Mouse (Mus musculus): Measurements from ENCODE around the gene Pigv. TPM values are rescaled to one million over a fixed set of nuclear protein-coding genes. Genes with fewer than 3 reads are reported as not detected.

Gene Pigv
- polyA plus RNA-seq, 1 experiment from 2014 or later: 8.4 TPM

GRCm38 (mm10) chr4:133677266-133677665 is 4.8 kb upstream of the Pigv start:
- Histone ChIP-seq H3K27ac (replicated peaks; ENCODE audit: low read depth, low read length) (no peak overlapping the region), H3K36me3 (ENCODE audit: control insufficient read depth, insufficient read depth, low read length) (peaks cover 38% of the 10 kb centered on the region), H3K4me3 (ENCODE audit: low read depth, low read length) (no peak overlapping the region), H3K9ac (ENCODE audit: low read depth, low read length) (no peak overlapping the region), H3K4me1 (ENCODE audit: control insufficient read depth, insufficient read depth, low read length) (peaks cover 25% of the 10 kb centered on the region), H3K4me2 (ENCODE audit: low read depth, low read length) (no peak overlapping the region), H3K27me3 (replicated peaks; ENCODE audit: control insufficient read depth, insufficient read depth, low read length) (no peaks in the 10 kb centered on the region), H3K9me3 (ENCODE audit: control insufficient read depth, low read length) (no peaks in the 10 kb centered on the region)
- no peak for ATAC-seq (ENCODE audit: low read depth)
- 86% methylated on average over 7 of the region's 7 CpGs for WGBS
- no peak for DNase-seq (ENCODE audit: low spot score)

DNA sequence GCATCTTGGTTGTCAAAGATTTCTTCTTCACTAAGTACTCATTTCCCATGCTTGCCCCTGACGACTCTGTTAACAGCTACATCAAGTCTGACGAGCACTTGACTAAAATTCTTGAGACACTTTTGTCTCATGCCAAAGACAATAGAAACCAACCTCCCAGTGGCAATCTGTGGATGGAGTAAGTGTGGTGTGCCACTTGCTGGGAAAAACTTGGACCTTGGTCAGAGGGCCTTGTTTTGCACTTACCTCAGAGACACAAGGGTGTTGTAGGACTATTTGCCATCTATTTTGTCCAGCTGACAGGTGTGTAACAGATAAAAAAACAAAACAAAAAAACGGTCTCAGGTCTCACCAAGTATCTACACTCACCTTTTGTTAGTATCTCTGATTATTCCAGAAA is 3.7 kb upstream of the Pigv start:
- WGBS: 34% methylated on average over 3 of the region's 3 CpGs
- ATAC-seq (ENCODE audit: low read depth) (no peak), DNase-seq (ENCODE audit: low spot score) (no peak)
- peak overlapping the region; percentile 55; the same call in 1 of the 2 replicates for H3K27ac ChIP-seq (replicated peaks; ENCODE audit: low read depth, low read length)
- no peaks in the 10 kb centered on the region for H3K9me3 ChIP-seq (ENCODE audit: control insufficient read depth, low read length)
- peaks cover 25% of the 10 kb centered on the region for H3K4me1 ChIP-seq (ENCODE audit: control insufficient read depth, insufficient read depth, low read length)
- H3K4me2 ChIP-seq (ENCODE audit: low read depth, low read length): no peak overlapping the region
- H3K9ac ChIP-seq (ENCODE audit: low read depth, low read length): no peak overlapping the region
- peaks cover 27% of the 10 kb centered on the region for H3K36me3 ChIP-seq (ENCODE audit: control insufficient read depth, insufficient read depth, low read length)
- H3K4me3 ChIP-seq (ENCODE audit: low read depth, low read length): no peak overlapping the region
- no peaks in the 10 kb centered on the region for H3K27me3 ChIP-seq (replicated peaks; ENCODE audit: control insufficient read depth, insufficient read depth, low read length)

DNA sequence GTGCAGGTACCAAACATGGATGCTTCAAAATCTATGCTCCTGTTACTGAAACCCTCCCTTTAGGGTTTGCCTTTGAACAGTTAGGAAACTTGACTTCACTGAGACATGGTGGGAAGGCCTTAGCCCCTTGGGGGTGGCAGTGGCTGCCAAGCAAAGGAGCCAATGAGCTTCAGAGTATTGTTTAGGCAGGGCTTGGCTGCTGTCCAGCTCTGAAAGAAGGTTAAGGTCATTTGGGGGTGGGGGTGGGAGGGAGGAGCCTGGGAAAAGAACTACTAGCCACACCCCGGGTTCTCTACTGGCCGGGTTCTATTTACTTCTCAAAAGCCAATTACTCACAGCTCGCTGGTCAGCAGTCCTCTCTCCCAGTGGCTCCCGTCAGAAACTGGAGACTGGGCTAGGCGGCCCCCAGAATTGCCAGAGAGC is 3.2 kb upstream of the Pigv start:
- Histone ChIP-seq H3K9me3 (ENCODE audit: control insufficient read depth, low read length) (no peaks in the 10 kb centered on the region), H3K27ac (replicated peaks; ENCODE audit: low read depth, low read length) (peak overlapping the region; percentile 55; the same call in 1 of the 2 replicates), H3K9ac (ENCODE audit: low read depth, low read length) (no peak overlapping the region), H3K36me3 (ENCODE audit: control insufficient read depth, insufficient read depth, low read length) (peaks cover 21% of the 10 kb centered on the region), H3K27me3 (replicated peaks; ENCODE audit: control insufficient read depth, insufficient read depth, low read length) (no peaks in the 10 kb centered on the region), H3K4me3 (ENCODE audit: low read depth, low read length) (no peak overlapping the region), H3K4me1 (ENCODE audit: control insufficient read depth, insufficient read depth, low read length) (peaks cover 30% of the 10 kb centered on the region), H3K4me2 (ENCODE audit: low read depth, low read length) (no peak overlapping the region)
- ATAC-seq (ENCODE audit: low read depth) (peak; percentile 10; the same call in 1 of the 2 replicates), DNase-seq (ENCODE audit: low spot score) (peak; percentile 88)
- 7% methylated on average over 5 of the region's 5 CpGs for WGBS

DNA sequence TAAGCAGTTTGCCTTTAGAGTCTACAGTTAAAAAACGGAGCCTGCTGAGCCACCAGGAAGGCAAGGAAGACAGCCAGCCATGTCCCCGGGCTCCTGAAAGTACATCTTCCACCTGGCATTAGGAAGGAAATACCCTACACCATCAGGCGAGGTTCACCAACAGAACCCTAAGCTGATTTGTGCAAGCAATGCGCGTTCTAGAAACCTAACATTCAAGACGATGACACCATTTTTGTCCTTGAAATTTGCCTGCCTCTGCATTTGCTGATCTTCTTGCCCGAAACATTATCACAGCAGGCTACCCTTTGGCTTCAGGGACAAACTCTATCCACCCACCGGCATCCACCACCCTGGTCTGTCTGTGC is 1.9 kb upstream of the Pigv start:
- peak overlapping the region; percentile 93 for H3K4me2 ChIP-seq (ENCODE audit: low read depth, low read length)
- H3K9me3 ChIP-seq (ENCODE audit: control insufficient read depth, low read length): no peaks in the 10 kb centered on the region
- WGBS: 67% methylated on average over 8 of the region's 8 CpGs
- H3K27ac ChIP-seq (replicated peaks; ENCODE audit: low read depth, low read length): peak overlapping the region; percentile 99
- 0 out of 2 replicates have a peak overlapping the region, but pooled peaks have one; percentile 5 for H3K4me3 ChIP-seq (ENCODE audit: low read depth, low read length)
- no peak for DNase-seq (ENCODE audit: low spot score)
- ATAC-seq (ENCODE audit: low read depth): no peak
- H3K9ac ChIP-seq (ENCODE audit: low read depth, low read length): 0 out of 2 replicates have a peak overlapping the region, but pooled peaks have one; percentile 45
- peaks cover 37% of the 10 kb centered on the region for H3K4me1 ChIP-seq (ENCODE audit: control insufficient read depth, insufficient read depth, low read length)
- peaks cover 8% of the 10 kb centered on the region; the same call in 1 of the 2 replicates for H3K36me3 ChIP-seq (ENCODE audit: control insufficient read depth, insufficient read depth, low read length)
- H3K27me3 ChIP-seq (replicated peaks; ENCODE audit: control insufficient read depth, insufficient read depth, low read length): no peaks in the 10 kb centered on the region

DNA sequence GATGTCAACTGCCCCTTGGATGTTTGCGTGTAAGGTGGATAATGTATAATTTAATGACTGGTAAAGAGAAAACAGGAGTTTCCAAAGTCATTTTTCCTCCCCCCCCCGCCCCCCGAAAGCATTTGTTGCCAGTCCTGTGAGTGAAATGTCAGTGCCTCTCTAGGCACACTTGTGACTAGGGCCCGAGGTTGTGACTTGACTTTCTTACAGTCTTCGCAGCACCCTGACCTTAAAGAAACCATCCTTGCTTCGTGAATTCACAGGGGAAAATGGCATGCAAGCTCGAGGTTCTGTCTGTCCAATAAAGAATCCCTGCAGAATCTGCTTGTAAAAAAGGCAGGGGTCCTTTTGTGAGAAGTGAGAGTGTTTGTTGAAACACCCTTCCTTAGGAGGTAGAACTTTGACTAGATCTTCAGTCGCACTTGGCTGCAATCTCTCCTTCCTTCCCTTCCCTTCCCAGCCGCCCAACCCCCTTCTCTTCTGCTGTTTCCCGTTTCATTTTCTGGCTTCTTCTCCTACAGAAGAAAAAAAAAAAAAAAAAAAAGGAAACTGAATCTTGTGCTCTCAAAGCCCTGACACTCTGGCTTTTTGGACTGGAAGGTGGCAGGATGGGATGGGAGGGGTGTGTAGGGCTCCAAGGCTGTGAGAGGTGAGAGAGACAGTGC is 1.4 kb upstream of the Pigv start:
- ATAC-seq (ENCODE audit: low read depth): no peak
- no peaks in the 10 kb centered on the region for H3K27me3 ChIP-seq (replicated peaks; ENCODE audit: control insufficient read depth, insufficient read depth, low read length)
- peak overlapping the region; percentile 83; the same call in 1 of the 2 replicates for H3K4me3 ChIP-seq (ENCODE audit: low read depth, low read length)
- no peaks in the 10 kb centered on the region for H3K9me3 ChIP-seq (ENCODE audit: control insufficient read depth, low read length)
- 31% methylated on average over 10 of the region's 10 CpGs for WGBS
- peak overlapping the region; percentile 93 for H3K4me2 ChIP-seq (ENCODE audit: low read depth, low read length)
- DNase-seq (ENCODE audit: low spot score): no peak
- H3K36me3 ChIP-seq (ENCODE audit: control insufficient read depth, insufficient read depth, low read length): peaks cover 5% of the 10 kb centered on the region; the same call in 1 of the 2 replicates
- H3K9ac ChIP-seq (ENCODE audit: low read depth, low read length): peak overlapping the region; percentile 45; the same call in 1 of the 2 replicates
- peaks cover 37% of the 10 kb centered on the region for H3K4me1 ChIP-seq (ENCODE audit: control insufficient read depth, insufficient read depth, low read length)
- H3K27ac ChIP-seq (replicated peaks; ENCODE audit: low read depth, low read length): peak overlapping the region; percentile 99

DNA sequence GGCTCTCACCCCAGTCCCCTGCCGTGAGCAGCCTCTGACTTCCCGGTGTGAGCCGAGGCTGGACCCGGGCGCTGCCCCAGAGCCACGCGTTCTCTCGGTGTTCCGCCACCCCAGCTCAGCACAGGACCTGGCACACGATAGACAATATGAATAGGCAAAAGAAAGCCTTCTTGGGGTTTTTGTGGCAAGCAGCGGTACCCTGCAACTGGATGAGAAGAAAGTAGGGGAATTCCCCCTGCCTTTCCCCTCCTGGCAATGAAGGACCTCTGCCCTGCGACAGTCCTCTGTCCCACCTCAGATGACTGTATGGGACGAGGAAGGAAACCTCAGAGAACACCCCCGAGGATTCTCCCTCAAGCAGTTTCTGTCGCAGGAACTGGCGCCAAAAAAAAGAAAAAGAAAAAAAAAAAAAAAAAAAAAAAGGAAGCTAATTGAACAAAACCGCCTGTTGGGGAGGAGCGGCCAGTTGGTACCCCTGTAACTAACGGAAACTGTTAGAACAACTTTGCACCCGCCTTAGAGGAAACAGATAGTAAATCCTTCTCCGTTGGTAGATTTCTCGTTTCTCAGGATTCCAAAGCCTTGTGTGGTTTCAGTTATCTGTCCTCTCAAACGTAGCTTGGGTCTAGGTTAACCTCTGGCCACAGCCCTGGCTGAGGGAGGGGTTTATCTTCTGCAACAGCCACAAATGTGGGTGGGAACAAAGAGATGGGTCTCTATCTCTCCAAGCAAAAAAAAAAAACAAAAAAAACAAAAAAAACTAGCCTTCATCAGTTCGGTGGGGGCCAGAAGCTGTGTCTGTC is 599 bp upstream of the Pigv start:
- Histone ChIP-seq H3K27me3 (replicated peaks; ENCODE audit: control insufficient read depth, insufficient read depth, low read length) (no peaks in the 10 kb centered on the region), H3K27ac (replicated peaks; ENCODE audit: low read depth, low read length) (peak overlapping the region; percentile 99), H3K4me1 (ENCODE audit: control insufficient read depth, insufficient read depth, low read length) (peaks cover 37% of the 10 kb centered on the region), H3K9ac (ENCODE audit: low read depth, low read length) (peak overlapping the region; percentile 89), H3K36me3 (ENCODE audit: control insufficient read depth, insufficient read depth, low read length) (no peaks in the 10 kb centered on the region), H3K4me2 (ENCODE audit: low read depth, low read length) (peak overlapping the region; percentile 93), H3K9me3 (ENCODE audit: control insufficient read depth, low read length) (no peaks in the 10 kb centered on the region), H3K4me3 (ENCODE audit: low read depth, low read length) (peak overlapping the region; percentile 83)
- DNase-seq (ENCODE audit: low spot score) (peak; percentile 67), ATAC-seq (ENCODE audit: low read depth) (no peak)
- under 1% methylated on average over 18 of the region's 24 CpGs for WGBS

DNA sequence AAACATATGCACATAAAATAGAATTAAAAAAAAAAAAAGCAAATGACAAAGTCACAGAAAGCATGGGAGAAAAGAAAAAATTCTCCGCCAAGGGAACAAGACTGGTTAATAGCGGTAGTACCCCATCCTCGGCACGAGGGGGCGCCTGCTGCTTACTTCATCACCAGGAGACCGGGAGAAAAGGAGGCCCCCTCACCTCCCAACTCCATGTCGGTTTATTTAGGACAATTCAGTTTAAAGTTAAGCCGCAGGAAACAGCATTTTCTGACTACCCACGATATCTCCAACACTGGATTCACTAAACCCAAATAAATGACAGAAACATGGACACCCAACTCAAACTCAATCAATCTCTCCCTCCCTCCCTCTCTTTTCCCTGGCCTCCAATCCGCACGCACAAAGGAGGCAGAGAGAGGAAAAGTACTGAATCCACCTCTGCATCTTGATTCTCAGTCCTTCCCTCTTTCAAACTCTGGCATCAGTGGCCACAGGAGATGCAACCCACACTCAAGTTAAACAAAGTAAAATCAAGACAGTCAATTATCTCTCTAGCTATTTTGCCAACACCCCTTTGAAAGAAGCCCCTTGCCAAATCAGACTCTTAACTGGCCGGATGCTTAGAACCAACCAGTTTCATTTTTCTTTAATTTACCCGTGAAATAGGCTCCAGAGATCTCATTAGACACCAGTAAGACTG is 1.1 kb downstream of the Pigv start:
- H3K9ac ChIP-seq (ENCODE audit: low read depth, low read length): peak overlapping the region; percentile 89
- DNase-seq (ENCODE audit: low spot score): peak; percentile 93

DNA sequence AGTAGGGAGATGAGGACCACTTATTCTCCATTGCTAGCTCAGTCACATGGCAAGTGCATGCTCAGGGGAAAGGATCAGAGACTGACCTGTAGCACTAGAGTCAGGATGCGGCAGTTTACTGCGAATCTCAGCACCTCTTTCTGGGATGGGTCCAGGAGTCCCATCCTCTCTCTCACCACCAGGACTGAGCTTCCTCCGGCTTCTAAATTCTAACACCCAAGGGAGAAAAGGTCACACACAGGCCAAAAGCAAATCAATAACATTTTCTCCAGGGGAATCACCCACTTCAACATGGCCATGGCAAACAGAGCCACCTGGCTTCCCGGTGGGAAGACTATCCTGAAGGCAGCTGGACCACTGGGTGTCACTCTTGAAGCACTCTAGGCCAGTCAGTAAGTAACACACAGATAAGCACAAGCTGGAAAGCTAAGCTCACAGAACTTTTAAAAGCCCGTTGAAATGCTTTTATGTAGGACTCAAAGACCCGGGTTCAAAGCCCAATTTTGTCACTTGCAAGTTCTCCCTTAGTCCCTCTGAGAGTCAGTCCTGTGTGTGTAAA is 2.7 kb downstream of the Pigv start:
- Histone ChIP-seq H3K27ac (replicated peaks; ENCODE audit: low read depth, low read length) (no peak overlapping the region), H3K4me3 (ENCODE audit: low read depth, low read length) (no peak overlapping the region), H3K4me2 (ENCODE audit: low read depth, low read length) (0 out of 2 replicates have a peak overlapping the region, but pooled peaks have one; percentile 93), H3K36me3 (ENCODE audit: control insufficient read depth, insufficient read depth, low read length) (peaks cover 13% of the 10 kb centered on the region; the same call in 1 of the 2 replicates), H3K27me3 (replicated peaks; ENCODE audit: control insufficient read depth, insufficient read depth, low read length) (no peaks in the 10 kb centered on the region), H3K9me3 (ENCODE audit: control insufficient read depth, low read length) (no peaks in the 10 kb centered on the region), H3K4me1 (ENCODE audit: control insufficient read depth, insufficient read depth, low read length) (peaks cover 30% of the 10 kb centered on the region), H3K9ac (ENCODE audit: low read depth, low read length) (peak overlapping the region; percentile 3; the same call in 1 of the 2 replicates)
- ATAC-seq (ENCODE audit: low read depth) (no peak), DNase-seq (ENCODE audit: low spot score) (no peak)
- 65% methylated on average over 6 of the region's 6 CpGs for whole genome bisulfite sequencing

More for the DNA sequence above, 1.1 kb downstream of the Pigv start:
- Histone ChIP-seq H3K4me1 (ENCODE audit: control insufficient read depth, insufficient read depth, low read length) (peaks cover 37% of the 10 kb centered on the region), H3K36me3 (ENCODE audit: control insufficient read depth, insufficient read depth, low read length) (peaks cover 6% of the 10 kb centered on the region; the same call in 1 of the 2 replicates), H3K4me3 (ENCODE audit: low read depth, low read length) (peak overlapping the region; percentile 83), H3K9me3 (ENCODE audit: control insufficient read depth, low read length) (no peaks in the 10 kb centered on the region), H3K27me3 (replicated peaks; ENCODE audit: control insufficient read depth, insufficient read depth, low read length) (no peaks in the 10 kb centered on the region), H3K27ac (replicated peaks; ENCODE audit: low read depth, low read length) (peak overlapping the region; percentile 99), H3K4me2 (ENCODE audit: low read depth, low read length) (peak overlapping the region; percentile 93)
- 2% methylated on average over 13 of the region's 13 CpGs for WGBS
- no peak for ATAC-seq (ENCODE audit: low read depth)
